Mouse (Mus musculus) limb, embryonic 15.5 days (tissue): Measurements from ENCODE around the gene Bckdk. TPM values are rescaled to one million over a fixed set of nuclear protein-coding genes. Genes with fewer than 3 reads are reported as not detected.
"Not testable (repeated sequence)": the region's sequence is repeated elsewhere in the genome, so short reads cannot be mapped to it uniquely, and the experiment has no call there.

Experiments used
- ATAC-seq: fragments of 200-750 bp; cut with Nextera tagmentation; 2 replicates; pipeline ENCODE4 v1.8.0; 2017; ENCODE audit warnings: low read depth, moderate TSS enrichment; ENCODE audit not compliant: insufficient number of reproducible peaks, low FRiP score, low TSS enrichment
- H3K27ac ChIP-seq: fragments of 300-500 bp; sonication (generic); 2 replicates; pipeline ENCODE4 v1.5.1; 2015; ENCODE audit warnings: moderate library complexity, mild to moderate bottlenecking, inconsistent platforms
- H3K27me3 ChIP-seq: fragments of 300-500 bp; sonication (generic); 2 replicates; pipeline ENCODE4 v1.6.1; 2015; ENCODE audit warnings: inconsistent platforms
- H3K36me3 ChIP-seq: fragments of 300-500 bp; sonication (generic); 2 replicates; pipeline ENCODE4 v1.6.1; 2015; ENCODE audit warnings: inconsistent platforms
- H3K4me1 ChIP-seq: fragments of 300-500 bp; sonication (generic); 2 replicates; pipeline ENCODE4 v1.6.1; 2015; ENCODE audit warnings: inconsistent platforms
- H3K4me2 ChIP-seq: fragments of 300-500 bp; sonication (generic); 2 replicates; pipeline ENCODE4 v1.6.1; 2015; ENCODE audit warnings: mild to moderate bottlenecking, inconsistent platforms
- H3K4me3 ChIP-seq: fragments of 300-500 bp; sonication (generic); 2 replicates; pipeline ENCODE4 v1.5.1; 2015; ENCODE audit warnings: mild to moderate bottlenecking, inconsistent platforms
- H3K9ac ChIP-seq: fragments of 300-500 bp; sonication (generic); 2 replicates; pipeline ENCODE4 v1.6.1; 2015; ENCODE audit warnings: inconsistent platforms
- H3K9me3 ChIP-seq: fragments of 300-500 bp; sonication (generic); 2 replicates; pipeline ENCODE4 v1.6.1; 2016; ENCODE audit warnings: inconsistent platforms
- WGBS: fragments of 180-500 bp; shearing (Covaris S2); methylation state at CpG from one replicate; pipeline ENCODE4 v1.1.7; 2015; 5-methylcytosine and 5-hydroxymethylcytosine counted together
- polyA plus RNA-seq: library from polyadenylated mRNA; unstranded; fragments of >200 nt; fragmentation: Nextera tagmentation; extraction: Ambion mirVana; gene quantifications from 2 replicates; pipeline ENCODE4 v1.2.1, GENCODE M21; 2015

Gene Bckdk
- polyA plus RNA-seq, 1 experiment from 2014 or later, result 98.3 TPM

DNA sequence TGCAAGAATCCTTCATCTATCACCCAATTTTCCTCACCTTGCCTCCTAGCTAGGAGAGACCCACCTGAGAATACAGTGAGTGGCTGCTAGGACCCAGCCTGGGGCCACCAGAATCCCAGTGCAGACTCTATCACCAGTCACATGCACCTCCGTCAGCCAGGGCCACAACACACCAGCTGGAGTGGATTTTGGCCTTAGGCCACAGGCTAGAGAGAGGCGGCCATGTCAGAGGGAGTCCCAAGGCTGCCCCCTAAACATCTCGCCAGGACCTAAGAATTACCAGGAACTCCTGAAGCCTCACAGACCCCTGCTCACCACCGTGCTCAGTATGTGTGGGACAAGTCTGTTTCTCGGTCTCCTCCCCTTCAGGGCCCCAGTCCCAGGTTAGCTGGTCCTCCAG lies 30.2 kb downstream of the Bckdk start:
- peaks cover 12% of the 10 kb centered on the region for H3K27me3 ChIP-seq

DNA sequence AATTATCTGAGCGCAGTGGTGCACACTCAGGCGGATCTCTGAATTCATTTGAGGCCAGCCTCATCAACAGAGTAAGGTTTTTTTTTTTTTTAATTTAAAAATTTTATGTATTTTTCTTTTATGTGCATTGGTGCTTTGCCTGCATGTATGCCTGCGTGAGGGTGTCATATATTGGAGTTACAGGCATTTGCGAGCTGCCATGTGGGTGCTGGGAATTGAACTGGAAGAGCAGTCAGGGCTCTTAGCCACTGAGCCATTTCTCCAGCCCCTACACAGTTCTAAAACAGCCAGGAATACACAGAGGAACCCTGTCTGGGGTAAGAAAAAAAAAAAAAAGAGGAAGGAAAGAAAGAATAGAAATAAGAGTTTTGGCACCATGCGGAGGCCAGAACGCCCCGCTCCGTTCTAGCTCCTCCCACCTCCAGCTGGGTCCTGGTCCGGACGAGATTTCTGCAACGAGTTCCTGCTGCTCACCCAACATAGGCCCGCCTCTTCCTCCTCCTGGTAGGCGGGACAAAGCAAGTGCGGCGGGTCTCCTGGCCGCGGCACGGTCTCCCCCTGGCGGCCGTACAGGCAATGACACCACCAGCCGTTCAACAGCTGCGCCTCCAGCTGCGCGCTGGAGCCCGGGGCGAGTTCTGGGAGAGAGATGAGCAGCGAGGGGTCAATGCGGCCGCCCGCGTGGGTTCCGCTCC lies 31.3 kb downstream of the Bckdk start:
- peak overlapping the region; percentile 88 for H3K27ac ChIP-seq
- 6% methylated on average over 32 of the region's 32 CpGs for WGBS
- H3K9me3 ChIP-seq, result no peaks in the 10 kb centered on the region
- H3K36me3 ChIP-seq, result no peaks in the 10 kb centered on the region
- H3K27me3 ChIP-seq, result peaks cover 3% of the 10 kb centered on the region; the same call in 1 of the 2 replicates
- peak; percentile 95 for ATAC-seq
- peaks cover 26% of the 10 kb centered on the region for H3K4me1 ChIP-seq
- H3K4me3 ChIP-seq, result peak overlapping the region; percentile 79
- peak overlapping the region; percentile 91 for H3K4me2 ChIP-seq
- peak overlapping the region; percentile 76 for H3K9ac ChIP-seq

More for the DNA sequence above, 30.2 kb downstream of the Bckdk start:
- no peak overlapping the region for H3K27ac ChIP-seq
- no peak overlapping the region for H3K9ac ChIP-seq
- H3K4me2 ChIP-seq, result no peak overlapping the region
- no peaks in the 10 kb centered on the region for H3K36me3 ChIP-seq
- no peaks in the 10 kb centered on the region for H3K9me3 ChIP-seq
- no peak for ATAC-seq
- 80% methylated on average over 5 of the region's 5 CpGs for WGBS
- peaks cover 36% of the 10 kb centered on the region for H3K4me1 ChIP-seq
- H3K4me3 ChIP-seq, result no peak overlapping the region

DNA sequence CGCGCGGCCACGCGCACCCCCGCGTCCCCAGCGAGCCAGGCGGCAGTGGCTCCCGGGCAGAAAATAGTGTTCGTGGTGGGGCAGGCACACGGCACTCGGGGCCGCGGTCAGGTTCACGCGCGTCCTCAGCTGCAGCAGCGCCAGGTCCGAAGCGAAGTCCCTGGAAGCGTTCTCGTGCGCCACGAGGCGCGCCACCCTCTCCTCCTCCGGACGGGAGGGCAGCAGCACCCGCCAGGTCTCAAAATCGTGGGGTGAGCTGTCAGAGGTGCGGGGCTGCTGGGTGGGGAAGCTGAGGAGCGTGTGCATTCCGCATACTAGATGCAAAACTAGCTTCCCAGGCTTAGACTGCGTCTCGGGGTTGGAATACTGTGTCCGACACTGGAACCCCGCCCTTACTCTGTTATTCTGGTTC lies 31.9 kb downstream of the Bckdk start:
- no peaks in the 10 kb centered on the region for H3K36me3 ChIP-seq
- whole genome bisulfite sequencing, result 2% methylated on average over 38 of the region's 38 CpGs
- peak overlapping the region; percentile 91 for H3K4me2 ChIP-seq
- peak; percentile 20; the same call in 1 of the 2 replicates for ATAC-seq
- no peaks in the 10 kb centered on the region for H3K9me3 ChIP-seq
- peak overlapping the region; percentile 79 for H3K4me3 ChIP-seq
- H3K9ac ChIP-seq, result peak overlapping the region; percentile 76
- H3K27me3 ChIP-seq, result no peaks in the 10 kb centered on the region
- peak overlapping the region; percentile 88 for H3K27ac ChIP-seq
- H3K4me1 ChIP-seq, result peaks cover 24% of the 10 kb centered on the region

DNA sequence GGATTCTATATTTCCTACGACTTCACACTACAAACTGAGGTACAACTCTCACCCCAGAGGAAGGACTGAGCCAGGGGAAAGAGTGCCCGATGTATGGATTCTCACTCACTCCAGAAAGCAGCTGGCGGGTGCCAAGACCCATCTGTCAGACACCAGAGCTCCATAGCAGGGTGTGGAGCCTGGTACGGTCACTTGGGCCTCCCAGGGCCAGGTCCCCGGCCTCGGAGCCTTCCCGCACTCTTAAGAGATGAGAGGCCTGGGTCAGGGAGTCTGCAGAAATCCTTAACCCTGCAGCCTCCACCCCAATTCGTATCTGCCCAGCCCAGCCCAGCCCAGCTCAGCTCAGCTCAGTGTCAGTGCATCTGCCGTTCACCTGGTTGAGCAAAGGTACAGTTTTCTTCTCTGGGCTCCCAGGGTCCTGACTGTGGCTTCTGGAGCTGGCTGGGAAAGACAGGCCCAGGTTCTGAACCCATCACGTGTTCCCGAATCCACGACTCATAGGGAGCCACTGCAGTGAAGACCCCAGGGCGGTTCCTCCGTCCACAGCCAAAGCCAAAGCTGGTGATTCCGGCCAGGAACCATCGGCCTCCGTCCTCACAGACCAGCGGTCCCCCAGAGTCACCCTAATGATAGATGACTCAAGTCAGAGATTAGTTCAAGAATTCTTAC lies 32.5 kb downstream of the Bckdk start:
- 58% methylated on average over 18 of the region's 18 CpGs for WGBS
- no peaks in the 10 kb centered on the region for H3K9me3 ChIP-seq
- H3K27ac ChIP-seq, result peak overlapping the region; percentile 88
- H3K4me3 ChIP-seq, result peak overlapping the region; percentile 79
- H3K27me3 ChIP-seq, result no peaks in the 10 kb centered on the region
- ATAC-seq, result no peak
- no peaks in the 10 kb centered on the region for H3K36me3 ChIP-seq
- peaks cover 21% of the 10 kb centered on the region for H3K4me1 ChIP-seq
- peak overlapping the region; percentile 76 for H3K9ac ChIP-seq
- H3K4me2 ChIP-seq, result peak overlapping the region; percentile 91

DNA sequence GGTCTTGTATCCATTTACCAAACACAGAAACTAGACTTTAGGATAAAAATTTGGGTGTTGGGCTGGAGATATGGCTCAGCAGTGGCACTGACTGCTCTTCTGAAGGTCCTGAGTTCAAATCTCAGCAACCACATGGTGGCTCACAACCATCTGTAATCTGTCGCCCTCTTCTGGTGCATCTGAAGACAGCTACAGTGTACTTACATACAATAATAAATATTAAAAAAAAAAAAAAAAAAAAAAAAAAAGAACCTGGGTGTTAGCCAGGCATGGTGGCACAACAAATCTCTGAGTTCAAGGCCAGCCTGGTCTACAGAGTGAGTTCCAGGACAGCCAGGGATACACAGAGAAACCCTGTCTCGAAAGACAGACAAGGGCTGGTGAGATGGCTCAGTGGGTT lies 38.2 kb downstream of the Bckdk start:
- not testable (repeated sequence) for H3K4me1 ChIP-seq, H3K9ac ChIP-seq, H3K36me3 ChIP-seq, H3K4me3 ChIP-seq, H3K27ac ChIP-seq, H3K9me3 ChIP-seq, H3K4me2 ChIP-seq, ATAC-seq
- peaks cover 38% of the 10 kb centered on the region for H3K27me3 ChIP-seq
- WGBS, result 59% methylated on average over 2 of the region's 2 CpGs

DNA sequence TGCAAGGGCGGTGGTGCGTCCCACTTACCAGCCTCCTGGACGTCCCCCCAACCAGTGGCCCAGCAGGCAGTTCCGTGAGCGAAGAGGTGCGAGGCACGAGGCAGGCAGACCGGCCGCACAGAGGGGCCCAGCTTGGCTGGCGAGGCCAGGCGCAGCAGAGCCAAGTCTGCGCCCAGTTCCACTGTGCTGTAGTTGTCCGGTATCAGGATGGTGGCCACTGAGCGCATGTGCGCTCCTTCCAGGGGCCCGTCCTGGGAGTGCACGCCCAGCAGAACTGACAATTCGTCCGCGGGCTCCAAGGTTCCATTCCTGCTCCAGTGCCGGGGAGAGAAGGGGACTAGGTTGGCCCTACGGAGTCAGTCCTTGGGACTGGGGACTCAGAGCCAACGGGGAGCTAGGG lies 40.7 kb downstream of the Bckdk start:
- no peaks in the 10 kb centered on the region for H3K36me3 ChIP-seq
- peaks cover 38% of the 10 kb centered on the region for H3K27me3 ChIP-seq
- 8% methylated on average over 23 of the region's 23 CpGs for WGBS
- peaks cover 4% of the 10 kb centered on the region for H3K4me1 ChIP-seq
- peak overlapping the region; percentile 20 for H3K4me3 ChIP-seq
- ATAC-seq, result no peak
- H3K4me2 ChIP-seq, result peak overlapping the region; percentile 20; the same call in 1 of the 2 replicates
- H3K9ac ChIP-seq, result no peak overlapping the region
- H3K9me3 ChIP-seq, result no peaks in the 10 kb centered on the region
- no peak overlapping the region for H3K27ac ChIP-seq

DNA sequence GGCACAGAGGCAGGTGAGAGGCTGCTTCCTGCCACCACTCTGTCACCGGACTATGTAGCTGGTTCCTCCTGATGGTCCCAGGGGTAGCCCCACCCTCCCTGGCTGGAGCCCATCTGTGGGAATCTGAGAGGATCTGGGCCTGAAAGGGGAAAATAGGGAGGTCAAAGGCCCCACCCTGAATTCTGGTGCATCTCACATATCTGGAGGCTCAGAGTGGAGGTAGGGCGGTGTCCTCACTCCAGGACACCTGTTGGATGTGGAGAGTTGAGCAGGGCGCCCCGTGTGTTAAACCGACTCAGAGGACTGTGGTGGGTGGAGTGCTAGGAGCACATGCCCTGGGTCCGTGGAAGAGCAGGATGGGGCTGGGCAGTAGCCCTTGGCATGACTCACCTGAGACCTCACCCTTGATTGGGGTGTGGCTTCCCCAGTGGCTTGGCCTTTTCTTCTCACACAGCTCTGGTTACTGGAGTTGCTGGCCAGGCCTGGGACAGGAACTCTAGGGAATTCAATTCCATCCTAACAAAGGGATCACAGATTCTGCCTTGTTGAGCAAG lies 42.7 kb downstream of the Bckdk start, which contains the start of gene Prss36:
TSS of gene Prss36 (minus strand) at position 256 of the 554 bp plus-strand sequence.
- ATAC-seq, result 0 out of 2 replicates have a peak, but pooled peaks have one; percentile 48

DNA sequence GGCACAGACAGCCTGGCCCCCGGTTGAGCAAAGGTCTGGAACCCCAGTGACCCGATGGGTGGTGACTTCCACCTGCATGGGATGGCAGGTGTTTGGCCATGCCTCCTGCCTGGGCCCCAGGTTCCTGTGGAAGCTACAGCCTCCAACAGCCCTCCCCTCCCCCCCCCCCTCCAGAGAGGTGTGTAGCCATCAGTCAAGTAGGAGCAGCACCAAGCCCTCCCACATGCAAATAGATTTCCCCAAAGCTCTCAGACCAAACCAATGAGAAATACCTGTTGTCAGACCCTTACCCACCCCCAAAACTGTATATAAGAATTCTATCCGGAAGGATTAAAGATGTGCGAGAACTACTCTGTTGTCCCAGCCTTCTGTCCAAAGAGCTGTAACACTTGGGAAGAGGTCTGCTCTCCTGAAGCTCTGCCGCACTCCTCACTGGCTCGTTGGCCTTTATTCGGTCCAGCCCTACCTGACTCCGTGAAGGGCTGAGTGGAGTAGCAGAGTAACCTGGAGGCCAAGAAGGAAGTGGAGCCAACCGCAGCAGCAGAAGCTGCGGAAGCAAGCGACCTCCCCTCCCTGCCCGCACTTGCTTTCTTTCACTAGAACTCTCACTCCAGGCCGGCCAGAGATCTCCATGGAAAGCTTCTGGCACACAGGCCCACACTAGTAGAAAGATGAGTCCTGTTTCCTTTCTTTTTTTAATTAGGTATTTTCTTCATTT lies 49.1 kb downstream of the Bckdk start:
- H3K27me3 ChIP-seq, result no peaks in the 10 kb centered on the region
- 40% methylated on average over 13 of the region's 13 CpGs for WGBS
- H3K36me3 ChIP-seq, result no peaks in the 10 kb centered on the region
- no peak overlapping the region for H3K4me2 ChIP-seq
- no peak overlapping the region for H3K4me3 ChIP-seq
- H3K9me3 ChIP-seq, result no peaks in the 10 kb centered on the region
- H3K9ac ChIP-seq, result no peak overlapping the region
- no peak overlapping the region for H3K27ac ChIP-seq
- no peak for ATAC-seq
- no peaks in the 10 kb centered on the region for H3K4me1 ChIP-seq

More for the DNA sequence above, 42.7 kb downstream of the Bckdk start, which contains the start of gene Prss36:
- no peak within 1 kb of the TSS for H3K27ac ChIP-seq
- no peak within 1 kb of the TSS for H3K9ac ChIP-seq
- H3K9me3 ChIP-seq, result no peaks in the 10 kb centered on the region
- no peaks in the 10 kb centered on the region for H3K36me3 ChIP-seq
- no peak within 1 kb of the TSS for H3K4me2 ChIP-seq
- H3K4me3 ChIP-seq, result no peak within 1 kb of the TSS
- WGBS, result 73% methylated on average over 6 of the region's 6 CpGs
- peaks cover 4% of the 10 kb centered on the region for H3K4me1 ChIP-seq
- peaks cover 38% of the 10 kb centered on the region for H3K27me3 ChIP-seq

DNA sequence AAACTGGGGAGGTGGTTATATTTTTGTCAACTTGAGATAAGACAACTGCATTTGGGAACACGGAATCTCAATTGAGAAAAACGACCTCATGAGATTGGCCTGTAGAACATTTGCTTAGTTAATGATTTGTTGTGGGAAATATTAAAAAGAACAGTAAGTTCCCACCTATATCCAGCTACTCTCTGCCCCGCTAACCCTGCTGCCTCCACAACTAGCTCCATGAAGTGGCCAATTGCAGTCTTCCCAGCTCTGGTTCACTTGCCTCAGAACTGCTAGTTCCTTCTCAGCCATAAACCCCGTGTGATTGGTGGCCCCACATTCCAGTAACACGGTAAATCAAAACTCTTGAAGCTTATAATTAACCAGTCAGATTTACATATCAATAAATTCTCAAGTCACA lies 55.5 kb downstream of the Bckdk start:
- H3K27me3 ChIP-seq, result no peaks in the 10 kb centered on the region
- H3K9me3 ChIP-seq, result no peaks in the 10 kb centered on the region
- no peak overlapping the region for H3K4me2 ChIP-seq
- no peak overlapping the region for H3K27ac ChIP-seq
- WGBS, result 56% methylated on average over 5 of the region's 5 CpGs
- no peak overlapping the region for H3K9ac ChIP-seq
- no peak overlapping the region for H3K4me3 ChIP-seq
- H3K4me1 ChIP-seq, result no peaks in the 10 kb centered on the region
- H3K36me3 ChIP-seq, result no peaks in the 10 kb centered on the region
- ATAC-seq, result no peak
